Mouse (Mus musculus) cerebellum, postnatal 36 days (tissue): Measurements from ENCODE around the gene Wfdc15b.
"Not testable (repeated sequence)": the region's sequence is repeated elsewhere in the genome, so short reads cannot be mapped to it uniquely, and the experiment has no call there.

Source experiments
- DNase-seq, 2 experiments: peaks; one replicate each; pipeline ENCODE4 v3.0.0; 2021 to 2022; ENCODE audit warnings: mixed read lengths in 2 of 2

Wfdc15b gene

DNA sequence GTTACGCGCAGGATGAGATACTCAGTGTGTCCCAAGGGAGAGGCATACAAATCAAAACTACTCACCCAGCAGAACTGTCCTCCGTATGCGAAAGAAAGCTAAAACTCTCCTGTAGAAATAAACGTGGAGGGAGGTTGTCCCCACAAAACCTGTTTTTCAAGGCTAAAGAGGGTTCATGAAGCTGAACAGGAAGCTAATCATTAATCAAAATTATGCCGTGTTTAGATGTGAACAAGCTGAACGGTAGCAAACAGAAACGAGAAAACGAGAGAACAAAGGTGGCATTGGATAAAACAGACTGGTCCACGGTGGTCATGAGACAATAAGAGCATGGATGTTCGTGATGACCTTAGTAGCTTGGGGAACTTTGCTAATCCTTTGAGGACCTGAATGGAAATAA is at the start of gene Wfdc15b:
Gene Wfdc15b (minus strand): TSS at position 139 of the 400 bp plus-strand sequence.
- no peak for DNase-seq

DNA sequence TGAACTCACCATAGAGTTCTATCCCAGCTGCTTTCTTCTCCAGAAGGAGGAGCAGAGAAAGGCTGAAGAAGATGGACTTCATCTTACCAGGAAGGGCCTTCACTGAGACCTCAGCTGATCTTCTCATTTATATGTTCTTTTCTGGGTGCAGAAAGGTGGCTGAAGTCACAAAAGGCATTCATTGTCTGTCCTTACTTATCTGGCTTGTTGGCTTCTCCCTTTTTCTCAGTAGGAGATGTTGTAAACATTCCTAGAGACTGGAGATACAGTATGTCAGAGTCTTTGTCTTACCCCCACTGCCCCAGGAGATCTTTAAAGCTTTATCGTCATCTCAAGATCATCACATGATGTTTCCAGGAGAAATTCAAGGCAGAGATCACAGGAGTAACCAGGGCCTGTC is 35.1 kb upstream of the Wfdc15b start, which contains the start of gene Svs3b:
Gene Svs3b (minus strand): TSS at position 101 of the 400 bp plus-strand sequence.
- DNase-seq = not testable (repeated sequence)

DNA sequence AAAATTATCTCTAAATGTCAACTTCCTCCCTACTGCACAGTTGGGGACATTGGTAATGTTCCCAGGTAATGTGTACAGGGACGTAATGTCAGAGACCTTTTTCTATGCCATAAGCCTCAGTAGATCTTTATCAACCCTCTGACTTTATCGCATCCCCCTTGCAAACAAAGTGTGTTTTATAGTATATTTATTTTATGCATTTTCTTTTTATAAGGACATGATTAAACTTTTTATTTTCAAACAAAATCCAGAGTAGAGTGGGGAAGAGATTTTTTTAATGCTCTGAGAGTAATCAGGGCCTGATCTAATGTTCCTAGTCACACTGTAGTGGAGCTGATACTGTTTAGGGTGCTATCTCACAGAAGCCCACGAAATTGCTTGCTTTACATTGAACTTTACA is 16.9 kb upstream of the Wfdc15b start, which contains the start of gene Svs2:
Gene Svs2 (minus strand): TSS at position 101 of the 400 bp plus-strand sequence.
- no peak for DNase-seq

DNA sequence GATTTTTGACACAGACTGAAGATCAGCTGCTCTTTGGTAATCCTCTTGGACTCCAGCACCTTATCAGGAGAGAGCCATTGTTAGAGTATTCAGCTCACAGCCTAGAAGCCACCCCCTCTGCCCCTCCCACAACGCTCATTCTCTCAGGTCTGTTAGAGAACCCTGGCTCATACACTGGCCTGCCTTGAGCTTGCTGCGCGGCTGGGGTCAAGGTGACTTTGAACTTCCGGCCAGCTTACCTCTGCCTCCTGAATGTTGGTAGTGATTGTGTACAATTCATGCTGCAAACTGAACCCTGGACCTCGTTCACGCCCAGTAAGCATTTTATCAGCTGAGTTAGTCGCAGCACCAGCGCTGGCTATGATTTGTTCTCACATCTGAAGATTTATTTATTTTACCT is 11.2 kb upstream of the Wfdc15b start:
- no peak for DNase-seq

DNA sequence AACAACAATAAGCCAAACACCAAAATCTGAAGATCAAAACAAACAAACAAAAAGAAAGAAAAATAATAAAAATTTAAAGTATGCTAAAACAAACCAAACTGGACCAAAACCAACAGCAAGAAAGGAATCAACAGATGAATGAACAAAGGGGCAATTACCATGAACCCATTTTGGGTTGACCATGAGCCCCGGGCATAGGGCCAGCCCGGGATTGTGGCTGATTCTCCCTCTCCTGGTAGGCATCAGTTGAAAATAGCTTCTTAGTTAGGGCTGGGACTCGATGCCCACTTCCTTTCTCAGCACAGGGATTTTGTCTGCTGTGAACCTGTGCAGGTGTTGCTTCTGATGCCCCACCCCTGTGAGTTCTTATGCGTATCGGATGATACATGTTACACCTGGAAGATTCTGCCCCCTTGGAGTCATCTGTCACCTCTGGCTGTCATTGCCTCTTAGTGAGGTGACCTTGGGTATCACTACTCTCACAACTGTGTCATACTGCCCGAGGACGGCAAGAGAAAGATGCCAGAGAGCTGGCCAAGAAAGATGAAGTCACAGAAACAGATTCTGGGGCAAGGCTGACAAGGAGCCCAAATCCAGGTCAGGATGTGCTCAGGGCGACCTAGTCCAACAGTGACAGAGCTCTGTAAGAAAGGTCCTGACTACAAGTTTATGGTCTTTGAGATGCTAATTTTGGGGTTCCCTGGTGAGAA is 7.1 kb upstream of the Wfdc15b start:
- DNase-seq = no peak

DNA sequence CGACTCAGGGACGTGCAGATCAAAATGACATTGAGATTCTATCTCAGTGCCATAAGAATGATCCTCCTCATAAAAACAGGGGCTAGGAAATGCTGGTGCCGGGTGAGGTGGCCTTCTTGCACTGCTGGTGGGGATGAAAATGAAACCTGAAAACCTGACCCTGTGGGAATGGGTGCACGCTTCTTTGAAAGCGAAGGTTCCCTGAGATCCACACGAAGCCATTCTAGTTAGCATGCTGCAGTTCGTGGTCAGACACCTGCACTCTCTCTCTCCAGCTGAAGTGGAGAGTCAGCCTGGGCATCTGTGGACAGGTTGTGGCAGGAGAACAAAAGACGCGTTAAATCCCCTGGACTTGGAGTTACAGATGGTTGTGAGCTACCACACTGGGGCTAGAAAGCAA is 2.2 kb downstream of the Wfdc15b start:
- DNase-seq = no peak

DNA sequence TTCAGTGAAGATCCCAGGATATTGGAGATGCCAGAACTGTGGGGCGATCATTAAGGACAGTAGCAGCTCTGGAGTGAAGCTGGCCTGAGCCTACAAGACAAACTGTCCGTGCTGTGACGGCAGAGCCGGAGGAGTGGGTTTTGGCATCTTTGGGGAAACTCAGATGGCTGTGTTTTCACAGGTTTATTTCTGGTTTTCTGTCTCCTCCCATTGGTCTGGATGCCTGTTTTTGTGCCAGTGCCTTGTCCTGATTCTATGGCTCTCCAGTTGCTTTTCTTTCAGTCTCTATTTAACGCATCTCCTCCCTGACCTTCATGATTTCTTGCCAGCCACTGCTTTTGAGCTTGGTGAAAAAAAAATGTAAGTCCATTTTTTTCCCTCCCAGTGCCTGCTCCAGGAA is 8.7 kb downstream of the Wfdc15b start:
- no peak for DNase-seq

DNA sequence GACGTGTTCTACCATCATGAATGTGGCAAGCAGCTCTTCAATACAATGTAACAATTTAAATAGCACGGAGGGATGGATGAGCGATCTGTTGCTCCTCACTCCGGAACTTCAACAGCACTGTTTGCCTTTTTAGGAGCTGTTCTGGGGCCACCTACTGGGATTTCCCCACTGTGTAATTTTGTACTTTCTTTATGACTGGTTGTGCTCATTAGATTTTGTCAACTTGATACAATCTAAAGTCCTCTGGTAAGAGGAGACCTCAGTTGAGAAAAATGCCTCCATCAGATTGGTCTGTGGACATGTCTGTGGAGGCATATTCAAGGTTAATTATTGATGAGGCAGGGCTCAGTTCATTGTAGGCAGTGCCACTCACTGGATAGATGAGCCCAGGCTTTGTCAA is 10.6 kb downstream of the Wfdc15b start:
- DNase-seq = no peak

DNA sequence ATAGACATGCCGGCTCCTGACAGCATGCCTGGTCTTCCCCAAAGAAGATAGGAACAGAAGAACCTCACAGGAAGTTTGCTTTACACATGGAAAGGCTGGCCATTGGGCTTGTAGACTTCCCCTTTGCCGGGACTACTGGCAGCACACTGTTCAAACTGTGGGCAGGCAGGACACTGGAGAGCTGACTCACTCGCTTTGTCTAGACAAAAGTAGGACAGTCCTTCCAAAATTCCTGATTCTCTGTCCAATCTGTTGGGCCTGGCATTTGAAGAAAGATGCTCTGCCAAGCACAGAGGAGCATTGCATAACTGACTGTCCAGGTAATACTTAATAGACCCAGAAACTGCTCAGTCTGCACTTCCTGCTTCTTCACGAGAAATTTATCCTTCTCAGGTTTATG is 14.8 kb downstream of the Wfdc15b start:
- peak; percentile 65 to 78 for DNase-seq

DNA sequence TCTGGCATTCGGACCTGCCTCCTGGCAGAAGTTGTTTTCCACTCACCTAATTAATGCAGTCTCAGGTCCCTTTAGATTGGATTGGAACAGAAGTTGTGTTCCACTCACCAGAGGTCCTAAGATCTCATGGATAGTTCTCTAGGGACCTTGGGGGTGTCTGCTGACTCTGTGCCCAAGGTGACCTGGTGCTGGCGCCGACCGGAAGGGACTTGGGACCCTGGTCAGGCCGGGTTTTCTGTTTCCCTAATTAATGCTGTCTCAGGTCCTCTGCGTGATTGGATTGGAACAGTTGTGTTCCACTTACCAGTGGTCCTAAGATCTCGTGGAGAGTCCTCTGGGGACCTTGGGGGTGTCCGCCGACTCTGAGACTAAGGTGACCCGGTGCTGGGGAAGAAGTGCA is 15.4 kb downstream of the Wfdc15b start:
- DNase-seq = not testable (repeated sequence)

DNA sequence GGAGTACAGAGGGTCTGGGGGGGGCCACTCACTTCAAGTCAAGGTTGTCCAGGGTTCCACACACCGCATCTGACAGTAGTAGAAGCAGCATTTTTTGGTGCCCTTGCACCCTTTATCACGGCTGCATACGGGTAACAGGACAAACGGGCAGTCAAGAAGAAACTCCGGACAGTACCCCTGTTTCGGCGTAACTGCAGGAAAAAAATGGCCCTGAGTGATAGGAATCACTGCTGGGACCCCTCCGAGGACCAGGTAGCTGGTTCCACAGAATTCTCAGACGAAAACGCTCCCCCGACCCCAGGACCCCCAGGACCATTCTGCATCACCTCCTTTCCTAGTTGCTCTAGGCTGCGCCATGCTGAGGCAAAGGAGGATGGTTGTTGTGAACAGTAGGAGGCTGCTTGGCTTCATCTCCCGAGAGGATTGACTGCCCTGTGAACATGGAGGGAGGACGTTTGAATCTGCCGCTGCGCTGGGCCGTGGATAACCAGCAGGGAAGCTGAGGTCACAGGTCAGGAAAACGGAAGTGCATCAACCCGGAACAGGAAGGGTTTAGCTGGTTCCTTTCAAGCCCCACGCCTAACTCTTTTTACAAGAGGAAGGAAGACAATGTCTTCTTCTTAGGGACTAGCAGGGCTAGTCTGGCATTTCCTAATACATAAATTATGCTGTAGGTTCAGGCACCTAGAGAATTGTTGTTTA is 21.7 kb downstream of the Wfdc15b start, which contains the start of gene Wfdc15a:
Gene Wfdc15a (minus strand): TSS at position 505 of the 702 bp plus-strand sequence.
- DNase-seq = no peak

DNA sequence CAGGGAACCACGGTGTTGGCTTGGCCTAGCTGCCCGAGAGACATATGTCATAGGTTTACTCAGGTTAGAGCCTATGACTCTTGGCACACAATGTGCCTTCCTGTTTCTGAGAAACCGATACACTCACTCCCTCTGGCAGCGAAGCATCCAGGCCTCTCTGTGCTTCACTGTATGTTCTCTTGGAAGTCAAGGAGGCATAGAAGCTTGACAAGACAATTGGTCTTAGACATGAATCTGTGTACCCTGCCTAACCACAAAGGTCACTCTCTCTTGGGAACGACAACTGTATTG is 24.8 kb downstream of the Wfdc15b start:
- DNase-seq = no peak

DNA sequence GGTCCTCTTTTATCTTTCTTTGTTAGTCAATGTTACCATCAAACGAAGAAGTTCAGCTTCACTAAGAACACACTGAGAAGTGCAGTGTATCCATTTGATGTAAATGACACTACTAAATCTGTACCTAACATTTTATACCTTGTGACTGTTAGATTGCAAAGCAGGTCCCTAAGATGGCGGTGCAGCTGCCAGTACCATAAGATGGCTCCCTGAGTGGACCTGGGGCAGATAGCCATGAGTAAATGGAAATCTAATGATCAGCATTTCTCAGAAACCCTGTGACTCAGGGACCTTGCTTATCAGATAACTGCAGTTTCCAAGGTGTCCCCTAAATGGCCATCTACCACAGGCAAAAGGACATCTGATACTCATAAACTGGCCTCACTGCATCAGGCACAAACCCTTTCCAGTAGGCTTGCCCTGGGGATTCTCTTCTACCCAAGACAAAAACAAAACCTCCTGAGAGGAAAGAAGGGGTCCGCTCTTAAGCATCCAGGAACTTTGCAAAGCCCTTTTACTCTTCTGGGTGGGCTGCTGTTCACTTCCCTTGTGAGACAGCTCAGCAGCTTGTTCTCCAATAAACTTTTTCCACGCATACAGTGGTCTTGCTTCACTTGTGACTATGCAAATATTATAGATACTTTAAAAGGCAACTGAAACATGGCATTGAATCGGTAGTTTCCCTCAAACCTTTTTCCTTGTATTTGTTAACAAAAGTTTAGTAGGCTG is 25.3 kb downstream of the Wfdc15b start:
- DNase-seq = no peak

DNA sequence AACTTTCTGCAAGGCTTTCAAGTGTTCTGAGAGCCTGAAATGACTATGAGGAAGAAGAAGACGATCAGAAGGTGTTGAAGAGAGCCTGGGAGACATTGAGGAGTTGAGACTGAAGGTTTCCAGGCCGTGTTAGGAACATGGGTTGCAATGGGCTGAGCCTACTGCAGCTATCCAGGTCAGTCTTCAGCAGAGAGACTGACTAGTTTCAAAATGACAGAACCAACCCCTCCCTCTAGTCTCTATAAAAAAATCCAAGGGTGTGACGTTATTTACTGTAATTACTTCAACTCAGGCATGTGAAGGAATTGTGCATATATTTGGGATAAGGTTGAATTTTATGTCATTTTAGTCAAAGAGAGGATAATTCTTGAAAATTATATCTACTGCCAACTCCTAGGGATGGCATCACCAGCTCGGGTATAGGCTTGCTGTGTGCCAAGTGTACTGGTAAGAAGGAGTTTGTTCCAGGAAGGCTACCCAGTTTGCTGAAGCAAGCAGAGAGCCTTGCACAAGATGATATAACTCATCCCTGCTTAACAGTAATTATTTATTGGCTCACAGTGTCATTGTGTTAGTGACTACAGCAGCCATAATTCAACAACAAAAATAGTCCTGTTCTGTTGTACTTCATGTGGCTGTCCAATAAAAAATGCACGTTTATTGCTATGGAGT is 26.4 kb downstream of the Wfdc15b start:
- no peak for DNase-seq

DNA sequence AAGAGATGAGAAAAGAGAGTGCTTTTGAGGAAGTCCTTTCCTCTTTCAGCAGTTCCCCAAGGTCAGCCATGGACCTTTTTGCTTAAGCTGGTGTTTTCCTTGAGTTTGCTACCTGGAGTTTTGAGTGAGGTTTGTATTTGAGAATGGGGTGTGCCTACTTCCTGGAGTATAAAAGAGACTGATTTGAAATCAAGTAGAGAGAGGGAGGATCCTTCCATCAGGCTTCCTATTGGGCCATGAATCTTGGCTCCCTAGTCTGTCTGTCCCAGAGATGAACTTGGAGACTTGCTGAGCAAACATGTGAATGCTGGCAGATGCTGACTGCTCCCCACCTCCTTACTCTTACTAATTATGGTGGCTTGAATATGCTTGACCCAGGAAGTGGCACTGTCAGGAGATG is 29.2 kb downstream of the Wfdc15b start:
- DNase-seq = no peak

DNA sequence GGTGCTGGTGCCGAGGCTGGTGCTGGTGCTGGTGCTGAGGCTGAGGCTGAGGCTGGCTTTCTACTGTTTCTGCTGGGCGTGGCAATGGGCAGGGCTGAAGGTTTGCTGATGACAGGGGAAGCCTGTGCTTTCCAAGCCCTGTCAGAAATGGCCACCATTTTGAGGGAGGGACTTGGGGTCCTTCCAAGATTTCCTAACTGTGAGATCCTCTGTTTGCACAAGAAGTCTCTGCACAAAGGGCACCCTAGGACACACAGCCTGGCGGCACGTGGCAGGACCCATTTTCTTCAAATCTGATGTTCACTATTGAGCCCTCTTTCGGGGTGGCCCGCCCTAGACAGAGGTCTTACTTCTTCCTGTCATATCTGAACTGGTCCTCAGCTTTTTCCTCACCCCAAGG is 30.9 kb downstream of the Wfdc15b start, which contains the start of gene Wfdc12:
Gene Wfdc12 (minus strand): TSS at position 33 of the 400 bp plus-strand sequence.
- no peak for DNase-seq

DNA sequence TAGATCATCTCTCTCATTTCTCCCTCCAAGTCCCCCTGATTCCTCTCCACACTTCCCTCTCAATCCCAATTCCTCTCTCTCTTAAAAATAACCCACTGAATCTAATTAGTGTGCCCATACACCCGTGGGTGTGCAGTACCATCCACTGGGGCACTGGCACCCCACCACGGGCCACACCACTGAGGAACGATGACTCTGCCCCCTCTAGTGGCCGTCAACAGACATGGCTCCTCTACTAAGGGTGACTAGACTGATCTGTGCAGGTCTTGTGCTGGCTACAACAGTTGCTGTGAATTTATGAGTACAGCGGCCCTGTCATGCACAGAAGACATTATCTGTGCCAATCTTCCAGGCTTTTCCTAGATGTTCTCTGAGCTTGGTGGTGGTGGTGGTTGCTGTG is 32.7 kb downstream of the Wfdc15b start:
- no peak for DNase-seq

DNA sequence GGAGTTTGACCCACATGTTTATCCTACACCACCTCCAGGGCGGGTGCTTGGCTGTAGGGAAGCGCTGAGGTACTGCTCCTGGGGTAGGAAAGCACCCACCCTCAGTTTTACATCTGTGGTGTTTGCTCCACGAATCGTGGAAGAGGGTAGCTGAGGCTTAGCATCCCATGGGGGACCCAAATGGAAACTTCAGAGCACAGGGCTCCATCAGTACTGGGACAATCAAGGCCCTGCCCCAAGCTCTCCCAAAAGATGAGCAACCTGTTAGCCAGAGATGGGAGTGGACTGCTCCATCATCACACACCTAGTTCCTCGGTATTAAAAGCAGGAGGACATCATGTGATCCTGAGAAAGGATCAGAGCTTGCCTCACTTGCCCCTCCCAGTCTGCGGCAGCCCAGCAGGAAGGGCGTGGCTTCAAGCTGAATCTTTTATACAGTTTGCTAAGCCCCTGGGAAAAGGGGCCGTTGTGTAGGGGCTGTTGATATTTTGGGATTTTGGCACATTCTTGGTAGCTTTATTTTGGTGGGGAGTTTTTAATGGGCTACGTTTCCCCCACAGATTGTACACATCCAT is 37.2 kb downstream of the Wfdc15b start:
- DNase-seq = no peak

DNA sequence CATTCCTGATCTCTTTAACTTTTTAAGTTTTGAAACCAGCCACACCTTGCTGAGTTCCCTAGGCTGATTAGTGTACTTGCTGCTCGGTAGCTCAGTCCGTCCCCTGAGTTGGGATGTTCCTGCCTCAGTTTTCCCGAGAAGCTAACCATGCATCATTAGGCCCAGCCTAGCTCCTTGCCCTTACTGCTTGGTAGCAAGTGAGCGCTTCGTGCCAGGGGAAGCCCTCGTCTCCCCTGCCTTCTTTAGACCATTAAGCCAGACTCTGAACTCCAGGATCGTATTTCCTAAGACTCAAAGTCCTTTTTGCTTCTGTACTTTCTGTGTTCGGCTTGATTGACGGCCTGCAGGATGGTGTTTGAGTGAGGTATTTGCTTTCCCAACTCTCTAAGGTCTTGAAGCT is 38.1 kb downstream of the Wfdc15b start:
- no peak for DNase-seq

DNA sequence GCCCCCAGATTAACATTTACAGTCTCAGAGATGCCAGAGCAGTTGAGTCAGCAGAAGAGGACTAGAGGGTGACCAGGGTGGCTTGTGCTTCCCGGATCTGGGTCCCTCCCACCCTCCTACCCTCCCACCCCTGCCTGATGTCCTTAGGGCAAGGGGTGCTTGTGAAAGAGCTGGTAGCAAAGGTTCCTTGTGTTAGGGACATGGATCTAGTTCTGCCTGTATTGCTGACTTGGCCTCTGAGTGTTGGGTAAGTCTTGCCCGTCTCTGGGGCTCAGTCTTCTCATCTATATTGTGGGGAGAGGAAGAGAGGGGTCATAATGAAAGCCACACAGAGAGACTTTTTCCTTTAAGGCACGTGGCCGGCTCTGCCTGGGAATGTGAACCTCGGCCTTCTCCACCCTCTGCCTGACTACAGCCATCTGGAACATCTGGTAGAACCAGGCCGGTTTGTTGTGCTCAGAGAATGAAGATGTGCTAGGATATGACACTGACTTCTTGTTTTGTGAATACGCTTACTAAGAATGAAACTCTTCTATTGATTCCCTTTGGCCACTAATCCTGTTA is 38.7 kb downstream of the Wfdc15b start, which contains the start of gene Wfdc5:
Gene Wfdc5 (minus strand): TSS at position 51 of the 564 bp plus-strand sequence.
- no peak for DNase-seq

DNA sequence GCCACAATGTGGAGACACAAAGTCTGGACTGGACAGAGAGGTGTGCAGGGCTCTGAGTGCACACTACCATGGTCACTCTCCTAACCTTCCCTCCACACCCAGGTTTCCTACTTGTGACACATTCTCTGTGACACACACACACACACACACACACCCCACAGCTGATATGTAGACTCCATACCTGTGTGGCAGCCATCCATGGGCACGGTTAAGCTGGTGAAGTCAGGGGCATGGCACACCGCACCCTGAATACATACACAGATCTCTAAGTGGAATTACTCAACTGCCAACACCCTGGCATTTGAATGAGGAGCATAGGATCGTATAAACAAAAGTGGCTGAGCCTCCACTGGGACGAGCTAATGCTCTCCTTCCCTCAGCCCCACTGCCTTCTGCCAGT is 40.7 kb downstream of the Wfdc15b start:
- no peak for DNase-seq

DNA sequence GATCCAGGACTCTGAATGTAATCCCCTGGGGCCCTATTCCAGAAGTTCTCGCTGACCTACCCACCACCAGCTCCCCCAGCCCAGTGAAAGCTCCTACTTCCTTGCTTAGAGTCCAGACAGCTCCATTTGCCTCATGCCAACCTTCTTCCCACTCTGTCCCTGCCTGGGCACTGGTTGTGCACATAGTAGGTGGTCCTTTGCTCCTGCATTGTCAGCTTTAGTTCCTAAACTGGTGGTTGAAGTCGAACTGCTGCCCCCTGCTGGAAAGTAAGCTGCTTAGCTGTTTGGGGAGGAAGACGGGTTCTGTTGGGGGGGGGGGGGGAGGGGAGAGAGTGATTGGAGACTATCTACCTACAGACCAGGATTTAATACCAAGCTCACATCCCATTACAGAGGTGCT is 41.3 kb downstream of the Wfdc15b start:
- peak; percentile 19 to 22 for DNase-seq
